Mouse (Mus musculus): Measurements from ENCODE around the gene Ntsr2.

DNA sequence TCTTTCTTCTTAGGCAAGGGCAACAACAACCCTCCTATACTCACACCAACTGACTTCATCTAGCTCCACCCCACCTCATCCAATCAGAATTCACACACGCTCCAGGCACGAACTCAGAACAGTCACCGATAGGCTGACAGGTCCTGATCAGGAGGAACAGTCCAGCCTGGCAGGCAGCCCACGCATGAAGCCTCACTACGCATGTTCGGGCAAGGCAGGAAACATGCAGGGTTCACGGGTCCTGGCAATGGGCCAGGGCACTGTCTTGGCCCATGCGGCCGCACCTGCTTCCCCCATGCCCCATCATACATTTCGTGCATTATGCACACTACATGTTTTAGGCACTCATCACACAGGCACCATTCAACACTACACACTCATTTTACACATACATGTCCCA is 8.3 kb downstream of the Ntsr2 start:
- TF ChIP-seq CTCF (IDR thresholded peaks at IDR 0.05; ENCODE audit: low read depth) (no peak), EP300 (optimal IDR thresholded peaks at IDR 0.05) (no peak)

All from stomach, postnatal 0 days (tissue).